Mouse (Mus musculus) natural killer cell, adult 2 months (primary cell): ENCODE measurements around the gene Sos1.

Experiments used
- DNase-seq, 2 experiments: peaks; one replicate each; pipeline ENCODE4 v3.0.0; 2022; ENCODE audit warnings: low spot score in 2 of 2

Sos1 gene

GRCm38 (mm10) chr17:80493891-80494290 lies 13.6 kb upstream of the Sos1 start:
- DNase-seq = no peak

- DNase-seq = no peak
These were observed 12.6 kb upstream of the Sos1 start for GRCm38 (mm10) chr17:80492811-80493210.

- no peak for DNase-seq
These were observed 12.0 kb upstream of the Sos1 start for GRCm38 (mm10) chr17:80492274-80492673.

- DNase-seq = no peak
These were observed 9.9 kb upstream of the Sos1 start for GRCm38 (mm10) chr17:80490166-80490565.

GRCm38 (mm10) chr17:80488918-80489317 lies 8.7 kb upstream of the Sos1 start:
- DNase-seq = no peak

- DNase-seq = no peak
These were observed 4.9 kb upstream of the Sos1 start for GRCm38 (mm10) chr17:80485160-80485559.

- no peak for DNase-seq
These were observed 587 bp upstream of the Sos1 start for GRCm38 (mm10) chr17:80480855-80481224.

- peak; percentile 25 to 54 for DNase-seq
These were observed 790 bp downstream of the Sos1 start for GRCm38 (mm10) chr17:80479295-80480030.

GRCm38 (mm10) chr17:80477679-80478078 lies 2.6 kb downstream of the Sos1 start:
- DNase-seq = no peak

GRCm38 (mm10) chr17:80476496-80476895 lies 3.8 kb downstream of the Sos1 start:
- no peak for DNase-seq

GRCm38 (mm10) chr17:80471056-80471802 lies 9.0 kb downstream of the Sos1 start:
- DNase-seq = no peak

- peak; percentile 73 to 80 for DNase-seq
These were observed 11.8 kb downstream of the Sos1 start for GRCm38 (mm10) chr17:80468417-80468894.

- DNase-seq = no peak
These were observed 20.0 kb downstream of the Sos1 start for GRCm38 (mm10) chr17:80460258-80460657.

GRCm38 (mm10) chr17:80455648-80456047 lies 24.6 kb downstream of the Sos1 start:
- peak; percentile 31 to 42 for DNase-seq

- DNase-seq = no peak
These were observed 29.7 kb downstream of the Sos1 start for GRCm38 (mm10) chr17:80450426-80451030.

- no peak for DNase-seq
These were observed 33.8 kb downstream of the Sos1 start for GRCm38 (mm10) chr17:80446470-80446869.

- no peak for DNase-seq
These were observed 34.8 kb downstream of the Sos1 start for GRCm38 (mm10) chr17:80445433-80445832.

- no peak for DNase-seq
These were observed 44.6 kb downstream of the Sos1 start for GRCm38 (mm10) chr17:80435680-80436079.

GRCm38 (mm10) chr17:80434430-80434829 lies 45.8 kb downstream of the Sos1 start:
- no peak for DNase-seq

- DNase-seq = no peak
These were observed 48.3 kb downstream of the Sos1 start for GRCm38 (mm10) chr17:80431997-80432396.

GRCm38 (mm10) chr17:80427966-80428365 lies 52.3 kb downstream of the Sos1 start:
- no peak for DNase-seq

GRCm38 (mm10) chr17:80426901-80427300 lies 53.4 kb downstream of the Sos1 start:
- DNase-seq = no peak

- no peak for DNase-seq
These were observed 54.1 kb downstream of the Sos1 start for GRCm38 (mm10) chr17:80426171-80426570.
